13 mouse cellular contexts compared by ENCODE assay signal in genomic region chr11:88581375-88581774, GRCm38 (mm10).
A peak's percentile ranks its signal among the peaks of the same experiment; 100 is the strongest.
DNase-seq lines count a peak whose midpoint lies in the region; ATAC-seq and TF ChIP-seq lines count a peak whose summit lies in the region.
"Had no signal": no experiment of that assay in that cellular context is flagged by ENCODE, and none has a peak within 500 bp of the region (broad histone marks: within the 10 kb centered on the region; RNA-seq: fewer than 3 reads in every experiment).

No protein-coding gene starts in this region.

- no peak overlapping the region for H3K4me3 ChIP-seq in kidney, postnatal 0 days (replicated peaks; ENCODE audit: low read depth, low read length)
- H3K4me3 ChIP-seq in embryonic facial prominence, embryonic 13.5 days: no peak overlapping the region
- no peak overlapping the region for H3K4me3 ChIP-seq in hindbrain, embryonic 11.5 days (ENCODE audit: low read depth, low read length)
- no peak overlapping the region for H3K4me3 ChIP-seq in midbrain, embryonic 16.5 days (ENCODE audit: low read depth, low read length)

- H3K36me3 ChIP-seq in kidney, postnatal 0 days (ENCODE audit: insufficient read depth, low read length): no peaks in the 10 kb centered on the region
- H3K36me3 ChIP-seq in embryonic facial prominence, embryonic 13.5 days: no peaks in the 10 kb centered on the region
- no peaks in the 10 kb centered on the region for H3K36me3 ChIP-seq in hindbrain, embryonic 11.5 days (ENCODE audit: control insufficient read depth, insufficient read depth, low read length)
- no peaks in the 10 kb centered on the region for H3K36me3 ChIP-seq in midbrain, embryonic 16.5 days (ENCODE audit: control insufficient read depth, insufficient read depth, low read length)

- H3K4me1 ChIP-seq in kidney, postnatal 0 days (replicated peaks; ENCODE audit: insufficient read depth, low read length): peaks cover 63% of the 10 kb centered on the region
- peaks cover 78% of the 10 kb centered on the region for H3K4me1 ChIP-seq in embryonic facial prominence, embryonic 13.5 days
- peaks cover 44% of the 10 kb centered on the region for H3K4me1 ChIP-seq in hindbrain, embryonic 11.5 days (replicated peaks; ENCODE audit: control insufficient read depth, insufficient read depth, low read length)
- H3K4me1 ChIP-seq in midbrain, embryonic 16.5 days (ENCODE audit: control insufficient read depth, insufficient read depth, low read length): peaks cover 71% of the 10 kb centered on the region

- DNase-seq in kidney, postnatal 0 days (ENCODE audit: low spot score): peak; percentile 52
- DNase-seq in kidney, adult 18-20 months: no peak
- no peak for DNase-seq in hindbrain, embryonic 11.5 days (ENCODE audit: low spot score)
- DNase-seq in embryo, embryonic 10.5 days (ENCODE audit: low spot score): no peak
- DNase-seq in adrenal gland, postnatal 10 days: no peak
- DNase-seq: cerebellum, adult 9-10 months; layer of hippocampus, postnatal 36 days; lung, postnatal 14 days; spleen, adult 18-20 months had no signal

- TF ChIP-seq CTCF in kidney, postnatal 0 days (IDR thresholded peaks at IDR 0.05; ENCODE audit: low read depth): no peak

- no peaks in the 10 kb centered on the region for H3K9me3 ChIP-seq in kidney, postnatal 0 days (replicated peaks; ENCODE audit: low read length)
- H3K9me3 ChIP-seq in embryonic facial prominence, embryonic 13.5 days: no peaks in the 10 kb centered on the region
- H3K9me3 ChIP-seq in hindbrain, embryonic 11.5 days (ENCODE audit: control insufficient read depth, low read length): no peaks in the 10 kb centered on the region
- no peaks in the 10 kb centered on the region for H3K9me3 ChIP-seq in midbrain, embryonic 16.5 days (replicated peaks; ENCODE audit: control insufficient read depth, low read length, poor library complexity, severe bottlenecking)
- H3K9me3 ChIP-seq: G1E had no signal

- 56% methylated on average over 7 of the region's 7 CpGs for WGBS in kidney, postnatal 0 days
- 48% methylated on average over 7 of the region's 7 CpGs for WGBS in embryonic facial prominence, embryonic 13.5 days
- 63% methylated on average over 7 of the region's 7 CpGs for WGBS in hindbrain, embryonic 11.5 days
- WGBS in midbrain, embryonic 16.5 days: 47% methylated on average over 7 of the region's 7 CpGs

- H3K27ac ChIP-seq in kidney, postnatal 0 days: peak overlapping the region; percentile 88
- H3K27ac ChIP-seq in embryonic facial prominence, embryonic 13.5 days: peak overlapping the region; percentile 86; the same call in 1 of the 2 replicates
- peak overlapping the region; percentile 96 for H3K27ac ChIP-seq in hindbrain, embryonic 11.5 days (ENCODE audit: low read depth, low read length)
- H3K27ac ChIP-seq in midbrain, embryonic 16.5 days (ENCODE audit: low read length): peak overlapping the region; percentile 60

- H3K27me3 ChIP-seq in kidney, postnatal 0 days (ENCODE audit: insufficient read depth, low read length): no peaks in the 10 kb centered on the region
- H3K27me3 ChIP-seq in embryonic facial prominence, embryonic 13.5 days: no peaks in the 10 kb centered on the region
- no peaks in the 10 kb centered on the region for H3K27me3 ChIP-seq in hindbrain, embryonic 11.5 days (ENCODE audit: control insufficient read depth, insufficient read depth, low read length)
- H3K27me3 ChIP-seq in midbrain, embryonic 16.5 days (ENCODE audit: control insufficient read depth, insufficient read depth, low read depth, low read length): no peaks in the 10 kb centered on the region

- H3K9ac ChIP-seq in kidney, postnatal 0 days (ENCODE audit: low read depth, low read length): no peak overlapping the region
- no peak overlapping the region for H3K9ac ChIP-seq in embryonic facial prominence, embryonic 13.5 days
- H3K9ac ChIP-seq in hindbrain, embryonic 11.5 days (ENCODE audit: low read depth, low read length): peak overlapping the region; percentile 37; the same call in 1 of the 2 replicates
- H3K9ac ChIP-seq in midbrain, embryonic 16.5 days (ENCODE audit: low read depth, low read length): no peak overlapping the region

- ATAC-seq in kidney, postnatal 0 days (replicated peaks; ENCODE audit: low FRiP score, low read depth): no peak
- no peak for ATAC-seq in embryonic facial prominence, embryonic 13.5 days (ENCODE audit: insufficient number of reproducible peaks, insufficient read depth, low FRiP score, low TSS enrichment, low read depth)
- no peak for ATAC-seq in hindbrain, embryonic 11.5 days (ENCODE audit: low FRiP score)
- no peak for ATAC-seq in midbrain, embryonic 16.5 days
- ATAC-seq in cerebellum, adult (ENCODE audit: insufficient number of reproducible peaks, low FRiP score, low TSS enrichment): no peak

- H3K4me2 ChIP-seq in kidney, postnatal 0 days (ENCODE audit: low read length): no peak overlapping the region
- H3K4me2 ChIP-seq in embryonic facial prominence, embryonic 13.5 days: no peak overlapping the region
- H3K4me2 ChIP-seq in hindbrain, embryonic 11.5 days (replicated peaks; ENCODE audit: low read depth, low read length): no peak overlapping the region
- H3K4me2 ChIP-seq in midbrain, embryonic 16.5 days (ENCODE audit: low read length): no peak overlapping the region
